ENCODE assay signal across 18 mouse cellular contexts in the genomic region with DNA sequence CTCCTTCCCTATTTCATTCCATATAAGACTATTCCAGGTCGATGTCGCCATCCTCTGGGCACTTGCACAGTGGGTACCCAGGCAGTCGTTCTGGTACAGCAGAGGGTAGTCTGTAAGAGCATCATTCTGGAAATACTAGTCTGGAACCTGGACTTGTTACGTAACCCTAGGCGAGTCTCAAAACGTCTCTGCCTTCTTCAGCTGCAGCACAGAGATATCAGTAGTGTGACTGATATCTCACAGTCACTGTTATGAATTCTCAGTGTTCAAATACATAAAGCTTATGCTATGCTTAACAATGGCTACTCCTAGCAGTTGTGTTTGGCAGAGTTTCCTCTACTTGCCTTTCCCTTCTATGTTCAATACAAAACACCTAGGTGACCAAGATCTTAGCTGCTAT. TPM values are rescaled to one million over a fixed set of nuclear protein-coding genes. Genes with fewer than 3 reads are reported as not detected.
DNase-seq lines count a peak whose midpoint lies in the region; ATAC-seq and TF ChIP-seq lines count a peak whose summit lies in the region.
"Had no signal": no experiment of that assay in that cellular context is flagged by ENCODE, and none has a peak within 500 bp of the region (broad histone marks: within the 10 kb centered on the region; RNA-seq: fewer than 3 reads in every experiment).

No protein-coding gene starts in this region.

- H3K36me3 ChIP-seq in midbrain, embryonic 14.5 days (ENCODE audit: control insufficient read depth, insufficient read depth, low read length), result peaks cover 6% of the 10 kb centered on the region; the same call in 1 of the 2 replicates
- no peaks in the 10 kb centered on the region for H3K36me3 ChIP-seq in midbrain, embryonic 11.5 days (ENCODE audit: control insufficient read depth, insufficient read depth, low read length)
- peaks cover 40% of the 10 kb centered on the region for H3K36me3 ChIP-seq in liver, embryonic 12.5 days
- H3K36me3 ChIP-seq in stomach, embryonic 15.5 days, result no peaks in the 10 kb centered on the region
- peaks cover 6% of the 10 kb centered on the region; the same call in 1 of the 2 replicates for H3K36me3 ChIP-seq in intestine, embryonic 15.5 days

- WGBS in midbrain, embryonic 14.5 days, result 80% methylated on average over 6 of the region's 6 CpGs
- WGBS in midbrain, embryonic 11.5 days, result 74% methylated on average over 6 of the region's 6 CpGs
- WGBS in liver, embryonic 12.5 days (ENCODE audit: insufficient replicate concordance), result 28% methylated on average over 6 of the region's 6 CpGs
- 70% methylated on average over 6 of the region's 6 CpGs for WGBS in stomach, embryonic 15.5 days
- WGBS in intestine, embryonic 15.5 days, result 70% methylated on average over 6 of the region's 6 CpGs

- H3K4me2 ChIP-seq in midbrain, embryonic 14.5 days (ENCODE audit: low read length), result no peak overlapping the region
- no peak overlapping the region for H3K4me2 ChIP-seq in midbrain, embryonic 11.5 days
- H3K4me2 ChIP-seq in liver, embryonic 12.5 days, result peak overlapping the region; percentile 57
- H3K4me2 ChIP-seq in stomach, embryonic 15.5 days, result no peak overlapping the region
- H3K4me2 ChIP-seq in intestine, embryonic 15.5 days (replicated peaks), result no peak overlapping the region
- H3K4me2 ChIP-seq: forebrain, embryonic 15.5 days; heart, embryonic 13.5 days had no signal

- peak; percentile 13 for DNase-seq in midbrain, embryonic 14.5 days
- DNase-seq in midbrain, embryonic 11.5 days (ENCODE audit: low spot score, missing footprints), result no peak
- DNase-seq in brain, embryonic 14.5 days (ENCODE audit: low read depth), result peak; percentile 8
- no peak for DNase-seq in ovary, postnatal 10 days (ENCODE audit: low spot score)
- DNase-seq in gastrocnemius, postnatal 4 days (ENCODE audit: low spot score in 2 of 2), result no peak
- DNase-seq: adrenal gland, postnatal 10 days; cerebellum, postnatal 14 days; kidney, adult 8-10 months; layer of hippocampus, postnatal 36 days; left cerebral cortex, postnatal 4 days; lung, adult 18-20 months; right cerebral cortex, postnatal 14 days; thymus, postnatal 4 days had no signal

- peak; percentile 16; the same call in 1 of the 2 replicates for TF ChIP-seq CTCF in brain, embryonic 14.5 days (IDR thresholded peaks at IDR 0.05; ENCODE audit: borderline replicate concordance, extremely low read depth, insufficient read depth, insufficient read length)

- no peak overlapping the region for H3K27ac ChIP-seq in midbrain, embryonic 14.5 days (replicated peaks; ENCODE audit: low read depth, low read length)
- no peak overlapping the region for H3K27ac ChIP-seq in midbrain, embryonic 11.5 days (ENCODE audit: low read depth, low read length)
- peak overlapping the region; percentile 81 for H3K27ac ChIP-seq in liver, embryonic 12.5 days
- no peak overlapping the region for H3K27ac ChIP-seq in stomach, embryonic 15.5 days
- no peak overlapping the region for H3K27ac ChIP-seq in intestine, embryonic 15.5 days
- H3K27ac ChIP-seq: forebrain, embryonic 15.5 days; heart, embryonic 13.5 days had no signal

- H3K27me3 ChIP-seq in midbrain, embryonic 14.5 days (ENCODE audit: control insufficient read depth, insufficient read depth, low read length), result no peaks in the 10 kb centered on the region
- H3K27me3 ChIP-seq in midbrain, embryonic 11.5 days (ENCODE audit: control insufficient read depth, insufficient read depth, low read length), result no peaks in the 10 kb centered on the region
- H3K27me3 ChIP-seq in liver, embryonic 12.5 days (replicated peaks), result no peaks in the 10 kb centered on the region
- H3K27me3 ChIP-seq in stomach, embryonic 15.5 days (replicated peaks), result no peaks in the 10 kb centered on the region
- H3K27me3 ChIP-seq in intestine, embryonic 15.5 days (replicated peaks), result no peaks in the 10 kb centered on the region
- H3K27me3 ChIP-seq: forebrain, embryonic 15.5 days; heart, embryonic 13.5 days had no signal

- H3K4me1 ChIP-seq in midbrain, embryonic 14.5 days (ENCODE audit: control insufficient read depth, insufficient read depth, low read length), result no peaks in the 10 kb centered on the region
- no peaks in the 10 kb centered on the region for H3K4me1 ChIP-seq in midbrain, embryonic 11.5 days (ENCODE audit: control insufficient read depth, insufficient read depth, low read length)
- peaks cover 45% of the 10 kb centered on the region for H3K4me1 ChIP-seq in liver, embryonic 12.5 days
- H3K4me1 ChIP-seq in stomach, embryonic 15.5 days, result no peaks in the 10 kb centered on the region
- no peaks in the 10 kb centered on the region for H3K4me1 ChIP-seq in intestine, embryonic 15.5 days (replicated peaks)
- H3K4me1 ChIP-seq: forebrain, embryonic 15.5 days; heart, embryonic 13.5 days had no signal

- TF ChIP-seq POLR2A in brain, embryonic 14.5 days (IDR thresholded peaks at IDR 0.05; ENCODE audit: borderline replicate concordance, extremely low read depth, insufficient read depth, insufficient read length, poor library complexity, severe bottlenecking), result no peak

- peaks cover 3% of the 10 kb centered on the region; the same call in 1 of the 2 replicates for H3K9me3 ChIP-seq in midbrain, embryonic 14.5 days (ENCODE audit: control insufficient read depth, low read length)
- H3K9me3 ChIP-seq in midbrain, embryonic 11.5 days (ENCODE audit: control insufficient read depth, low read length), result no peaks in the 10 kb centered on the region
- peaks cover 3% of the 10 kb centered on the region; the same call in 1 of the 2 replicates for H3K9me3 ChIP-seq in liver, embryonic 12.5 days (replicated peaks)
- H3K9me3 ChIP-seq in stomach, embryonic 15.5 days, result no peaks in the 10 kb centered on the region
- H3K9me3 ChIP-seq in intestine, embryonic 15.5 days, result no peaks in the 10 kb centered on the region
- H3K9me3 ChIP-seq: forebrain, embryonic 15.5 days had no signal

- ATAC-seq in midbrain, embryonic 14.5 days (ENCODE audit: low FRiP score, low TSS enrichment), result no peak
- no peak for ATAC-seq in midbrain, embryonic 11.5 days (ENCODE audit: low FRiP score)
- peak; percentile 92 for ATAC-seq in liver, embryonic 12.5 days
- ATAC-seq in stomach, embryonic 15.5 days (ENCODE audit: insufficient read depth, low FRiP score, low read depth), result peak; percentile 39; the same call in 1 of the 2 replicates
- no peak for ATAC-seq in intestine, embryonic 15.5 days
- ATAC-seq: forebrain, embryonic 15.5 days had no signal

- H3K4me3 ChIP-seq in midbrain, embryonic 14.5 days (replicated peaks; ENCODE audit: low read depth, low read length), result no peak overlapping the region
- H3K4me3 ChIP-seq in midbrain, embryonic 11.5 days (ENCODE audit: low read depth, low read length), result no peak overlapping the region
- no peak overlapping the region for H3K4me3 ChIP-seq in liver, embryonic 12.5 days
- H3K4me3 ChIP-seq in stomach, embryonic 15.5 days (replicated peaks), result no peak overlapping the region
- no peak overlapping the region for H3K4me3 ChIP-seq in intestine, embryonic 15.5 days (replicated peaks)
- H3K4me3 ChIP-seq: forebrain, embryonic 15.5 days; heart, embryonic 13.5 days had no signal

- no peak overlapping the region for H3K9ac ChIP-seq in midbrain, embryonic 14.5 days (replicated peaks; ENCODE audit: low read length)
- H3K9ac ChIP-seq in midbrain, embryonic 11.5 days (ENCODE audit: low read length), result no peak overlapping the region
- H3K9ac ChIP-seq in liver, embryonic 12.5 days, result peak overlapping the region; percentile 39; the same call in 1 of the 2 replicates
- no peak overlapping the region for H3K9ac ChIP-seq in stomach, embryonic 15.5 days
- H3K9ac ChIP-seq in intestine, embryonic 15.5 days, result no peak overlapping the region
- H3K9ac ChIP-seq: forebrain, embryonic 15.5 days; heart, embryonic 13.5 days had no signal

RNA-seq across cellular contexts. Expression of gene Aplf, which starts 9.8 kb away (rescaled TPM):
- 6.0 and 8.4 TPM in 2 replicates for polyA plus RNA-seq in midbrain, embryonic 14.5 days (2014; fragmentation: Nextera tagmentation; extraction: Ambion mirVana)
- polyA plus RNA-seq in midbrain, embryonic 11.5 days (2014; fragmentation: Nextera tagmentation; extraction: Ambion mirVana), result 14.8 and 15.9 TPM in 2 replicates
- 6.4 and 7.2 TPM in 2 replicates for polyA plus RNA-seq in brain, embryonic 14.5 days (2012; rRNA removed)
- 18.9 and 19.0 TPM in 2 replicates for polyA plus RNA-seq in liver, embryonic 12.5 days (2016; fragmentation: Nextera tagmentation; extraction: Ambion mirVana)
- 15.6 and 16.7 TPM in 2 replicates for polyA plus RNA-seq in stomach, embryonic 15.5 days (2015; fragmentation: Nextera tagmentation; extraction: Ambion mirVana)
- 13.3 and 15.1 TPM in 2 replicates for polyA plus RNA-seq in intestine, embryonic 15.5 days (2015; fragmentation: Nextera tagmentation; extraction: Ambion mirVana)
- total RNA-seq in gastrocnemius, postnatal 4 days (2021), result 1 to 10 TPM; 5.2 to 6.0 TPM

Comparison
In these comparisons a context has a peak if more than half of its experiments do, and no peak if none do; other contexts are left out.
1. DNase-seq: peak in midbrain, embryonic 14.5 days (single experiment) and brain, embryonic 14.5 days (single experiment); none in midbrain, embryonic 11.5 days (single experiment), ovary, postnatal 10 days (single experiment) and gastrocnemius, postnatal 4 days (0 of 2).
2. ATAC-seq: peak in liver, embryonic 12.5 days (single experiment) and stomach, embryonic 15.5 days (single experiment); none in midbrain, embryonic 14.5 days (single experiment), midbrain, embryonic 11.5 days (single experiment) and intestine, embryonic 15.5 days (single experiment).